Mouse (Mus musculus) testis, postnatal 10 days (tissue): ENCODE data around the gene Olfr56.
"Not testable (repeated sequence)": the region's sequence is repeated elsewhere in the genome, so short reads cannot be mapped to it uniquely, and the experiment has no call there.

Source experiments
- DNase-seq: peaks from one replicate; pipeline ENCODE4 v3.0.0; 2021; ENCODE audit warnings: low spot score

The Olfr56 gene

GRCm38 (mm10) chr11:49175345-49175744, 196.7 kb downstream of the Olfr56 start:
- no peak for DNase-seq

GRCm38 (mm10) chr11:49176047-49176779, 197.5 kb downstream of the Olfr56 start:
- not testable (repeated sequence) for DNase-seq

- DNase-seq = no peak
Observed at GRCm38 (mm10) chr11:49183172-49183571, 204.5 kb downstream of the Olfr56 start.
